Mouse (Mus musculus) adrenal gland, postnatal 25 days (tissue): ENCODE measurements at regions not wholly inside any gene's neighbourhood (a gene's known extent, or its start where the extent isn't known, plus 50 kb on each side); places are given as distances from the start of the nearest gene placed in this dataset.

Experiments
- DNase-seq: peaks from one replicate; pipeline ENCODE4 v3.0.0; 2021; ENCODE audit warnings: mixed read lengths

DNA sequence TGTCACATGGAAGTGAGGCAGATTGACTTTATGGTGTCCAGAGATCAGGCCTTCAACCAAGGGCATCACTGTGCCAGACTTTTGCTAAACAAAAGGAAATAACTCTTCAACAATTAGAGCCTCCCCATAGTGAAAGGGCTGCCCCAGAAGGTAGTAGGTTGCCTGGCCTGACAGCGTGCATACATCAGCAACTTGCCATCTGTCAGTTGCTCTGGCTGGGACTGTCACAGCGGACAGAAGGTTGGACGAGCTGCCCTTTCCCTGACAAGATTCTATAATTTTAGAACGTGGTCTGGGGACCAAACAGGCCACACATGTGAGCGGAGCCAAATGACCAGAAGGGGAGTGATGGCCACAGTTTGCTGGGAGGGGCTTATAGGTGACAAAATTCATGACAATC lies 119.7 kb upstream of the Rpl38 start:
- no peak for DNase-seq

- no peak for DNase-seq
Measured at GRCm38 (mm10) chr11:114544212-114544611, 124.1 kb upstream of the Rpl38 start.

- no peak for DNase-seq
Measured at GRCm38 (mm10) chr11:114542167-114542566, 126.2 kb upstream of the Rpl38 start.

- DNase-seq = no peak
Measured at GRCm38 (mm10) chr11:114540503-114540902, 127.8 kb upstream of the Rpl38 start.

DNA sequence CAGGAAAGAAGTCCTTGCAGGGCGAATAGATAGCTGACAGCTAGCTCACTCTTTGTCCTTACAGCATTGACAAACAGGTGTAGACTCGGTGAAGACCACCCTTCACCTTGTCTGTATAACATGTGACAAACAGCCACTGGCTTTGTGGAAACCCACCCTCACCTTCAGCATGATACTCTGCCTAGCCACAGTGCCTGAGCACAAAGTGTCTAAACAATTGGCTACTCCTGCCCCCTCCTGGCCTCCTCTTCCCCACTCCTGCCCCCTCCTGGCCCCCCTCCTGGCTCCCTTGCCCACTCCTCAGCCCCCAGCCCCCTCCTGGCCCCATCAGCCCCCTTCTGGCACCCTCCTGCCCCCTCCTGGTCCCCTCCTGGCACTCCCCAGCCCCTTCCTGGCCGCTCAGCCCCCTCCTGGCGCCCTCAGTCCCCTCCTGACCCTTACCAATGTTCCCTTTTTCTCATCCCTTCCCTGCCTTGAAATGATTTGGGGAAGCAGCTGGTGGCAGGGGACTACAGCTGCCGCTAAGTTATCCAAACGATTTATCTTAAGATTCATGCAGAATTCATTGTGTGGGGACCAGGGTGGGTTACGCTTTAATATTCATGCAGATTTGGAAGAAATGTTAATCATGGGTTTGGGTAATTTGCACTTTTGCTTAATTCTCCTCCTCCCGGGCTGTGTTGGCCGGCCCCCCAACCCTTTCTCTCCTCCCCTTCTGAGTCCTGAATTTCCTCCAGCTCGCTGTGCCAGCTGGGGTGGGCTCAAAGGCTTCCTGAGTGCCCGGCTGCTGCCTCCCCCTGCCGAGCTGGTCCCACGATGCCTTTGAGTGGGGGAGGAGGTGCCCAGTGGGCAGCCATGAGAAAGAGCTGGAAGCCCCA lies 131.5 kb upstream of the Rpl38 start:
- DNase-seq = no peak

GRCm38 (mm10) chr11:114535900-114536299 lies 132.4 kb upstream of the Rpl38 start:
- no peak for DNase-seq

- DNase-seq = no peak
Measured at GRCm38 (mm10) chr11:114534436-114534835, 133.9 kb upstream of the Rpl38 start.

- DNase-seq = no peak
Measured at GRCm38 (mm10) chr11:114531241-114531765, 137.0 kb upstream of the Rpl38 start.

GRCm38 (mm10) chr11:114528937-114529772 lies 139.2 kb upstream of the Rpl38 start:
- no peak for DNase-seq

GRCm38 (mm10) chr11:114523444-114524238 lies 144.7 kb upstream of the Rpl38 start:
- DNase-seq = peak; percentile 84

- no peak for DNase-seq
Measured at GRCm38 (mm10) chr11:114515278-114515677, 153.0 kb upstream of the Rpl38 start.

GRCm38 (mm10) chr11:114514126-114514525 lies 154.2 kb upstream of the Rpl38 start:
- peak; percentile 31 for DNase-seq

DNA sequence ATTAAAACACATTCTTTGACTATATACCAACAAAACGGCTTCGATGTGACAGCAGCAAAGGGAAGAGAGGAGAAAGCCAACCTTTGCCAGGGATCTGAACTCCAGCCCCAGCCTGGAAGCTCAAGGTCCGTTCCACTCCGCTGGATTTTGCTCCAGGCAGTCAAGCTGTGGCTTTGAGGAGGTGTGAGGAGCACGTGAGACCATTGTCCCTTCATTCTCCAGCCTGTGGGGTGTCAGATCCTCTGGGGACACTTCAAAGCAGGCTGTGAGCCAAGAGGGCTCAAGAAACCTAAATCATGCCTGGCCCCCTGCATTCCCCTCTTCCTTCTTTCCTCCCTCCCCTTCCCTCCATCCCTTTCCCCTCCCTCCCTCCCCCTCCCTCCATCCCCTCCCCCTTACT lies 154.9 kb upstream of the Rpl38 start:
- no peak for DNase-seq

GRCm38 (mm10) chr11:114511994-114512393 lies 156.3 kb upstream of the Rpl38 start:
- DNase-seq = no peak

GRCm38 (mm10) chr11:114502562-114502961 lies 165.8 kb upstream of the Rpl38 start:
- DNase-seq = no peak

- DNase-seq = no peak
Measured at GRCm38 (mm10) chr11:114501869-114502540, 166.3 kb upstream of the Rpl38 start.

DNA sequence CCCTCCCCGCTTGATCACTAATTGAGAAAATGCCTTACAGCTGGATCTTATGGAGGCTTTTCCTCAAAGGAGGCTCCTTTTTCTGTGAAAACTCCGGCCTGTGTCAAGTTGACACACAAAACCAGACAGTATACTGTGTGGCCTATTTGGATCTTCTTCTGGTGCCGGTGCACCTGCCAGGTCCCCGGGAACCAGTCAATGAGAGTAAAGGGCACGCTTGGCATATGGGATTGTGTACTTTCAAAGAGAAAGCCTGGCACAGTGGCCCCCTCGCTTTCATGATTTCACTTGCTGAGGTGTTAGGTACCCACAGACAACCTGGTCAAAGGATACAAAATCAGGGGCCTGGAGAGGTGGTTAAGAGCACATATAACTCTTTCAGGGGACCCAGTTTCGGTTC lies 167.9 kb upstream of the Rpl38 start:
- no peak for DNase-seq

DNA sequence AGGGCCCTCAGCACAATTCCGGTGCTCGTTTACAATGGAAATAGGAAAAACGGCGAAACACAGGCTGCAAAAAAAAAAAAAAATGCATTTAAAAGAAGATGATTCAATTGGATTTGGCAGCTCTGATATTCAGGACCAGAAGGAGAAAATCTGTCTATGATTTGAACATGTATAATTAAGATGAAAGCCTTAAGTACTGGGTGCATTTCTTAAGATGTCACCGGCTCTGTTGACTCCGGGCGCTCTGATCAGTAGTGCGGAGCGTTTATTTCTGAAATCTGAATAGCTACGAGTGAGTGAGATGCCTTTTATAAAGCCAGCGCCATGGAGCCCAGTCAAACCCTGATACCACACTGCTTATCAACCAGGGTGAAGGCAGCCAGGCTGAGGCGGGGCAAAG lies 168.7 kb upstream of the Rpl38 start:
- no peak for DNase-seq

DNA sequence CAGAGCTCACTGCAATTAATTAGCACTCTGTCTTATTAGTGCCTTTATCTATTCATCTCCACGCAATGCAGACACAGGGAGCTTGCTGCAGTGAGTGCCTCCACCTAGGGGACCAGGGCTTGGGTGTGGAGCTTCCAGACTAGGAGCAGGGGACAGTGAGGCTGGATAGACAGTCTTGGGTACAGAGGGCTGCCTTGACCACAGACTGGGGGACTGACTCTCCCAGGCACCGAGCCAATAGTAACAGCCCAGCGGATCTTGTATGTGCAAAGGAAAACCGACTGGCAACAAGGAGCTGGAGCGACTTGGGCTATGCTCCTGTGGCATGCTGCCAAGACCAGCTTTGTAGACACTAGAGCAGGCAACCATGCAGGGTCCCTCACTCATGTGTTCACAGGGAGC lies 172.8 kb upstream of the Rpl38 start:
- DNase-seq = no peak

- no peak for DNase-seq
Measured at GRCm38 (mm10) chr11:114486455-114486854, 181.9 kb upstream of the Rpl38 start.

- DNase-seq = no peak
Measured at GRCm38 (mm10) chr11:114485429-114485828, 182.9 kb upstream of the Rpl38 start.

DNA sequence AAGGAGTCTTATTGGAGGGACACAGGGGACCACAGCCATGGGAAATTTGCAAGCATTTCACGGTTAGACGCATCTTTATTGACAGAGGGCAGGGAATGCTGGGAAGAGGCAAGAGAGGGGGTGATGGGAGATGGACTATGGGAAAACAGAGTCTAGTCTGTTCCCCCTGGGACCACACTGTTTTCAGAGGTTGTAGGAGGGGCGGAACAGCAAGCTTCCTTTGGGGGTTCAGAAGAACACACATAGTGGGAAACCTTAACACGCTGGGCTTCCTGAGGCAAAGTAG lies 183.7 kb upstream of the Rpl38 start:
- no peak for DNase-seq
